Mouse (Mus musculus): ENCODE results near the gene Kdm8. TPM values are rescaled to one million over a fixed set of nuclear protein-coding genes. Genes with fewer than 3 reads are reported as not detected.
"Not testable (repeated sequence)": the region's sequence is repeated elsewhere in the genome, so short reads cannot be mapped to it uniquely, and the experiment has no call there.

Kdm8 gene
- polyA plus RNA-seq, 1 experiment from 2014 or later = 10.7 TPM

GRCm38 (mm10) chr7:125428381-125428780 is 16.1 kb upstream of the Kdm8 start:
- 82% methylated on average over 7 of the region's 7 CpGs for WGBS
- H3K9ac ChIP-seq = no peak overlapping the region
- no peak overlapping the region for H3K4me3 ChIP-seq
- H3K4me1 ChIP-seq = no peaks in the 10 kb centered on the region
- H3K27ac ChIP-seq = no peak overlapping the region
- H3K27me3 ChIP-seq = no peaks in the 10 kb centered on the region
- peaks cover 8% of the 10 kb centered on the region for H3K9me3 ChIP-seq (replicated peaks)
- ATAC-seq (ENCODE audit: low FRiP score) = no peak
- H3K4me2 ChIP-seq (replicated peaks) = no peak overlapping the region
- H3K36me3 ChIP-seq = no peaks in the 10 kb centered on the region

- not testable (repeated sequence) for H3K4me1 ChIP-seq; H3K36me3 ChIP-seq; H3K9ac ChIP-seq; H3K27ac ChIP-seq; ATAC-seq (ENCODE audit: low FRiP score); H3K4me3 ChIP-seq; H3K27me3 ChIP-seq; H3K9me3 ChIP-seq (replicated peaks); H3K4me2 ChIP-seq (replicated peaks)
- WGBS = 84% methylated on average over 5 of the region's 5 CpGs
Measured at GRCm38 (mm10) chr7:125428816-125429500, 15.5 kb upstream of the Kdm8 start.

- 71% methylated on average over 7 of the region's 7 CpGs for WGBS
- peaks cover 8% of the 10 kb centered on the region for H3K9me3 ChIP-seq (replicated peaks)
Measured at GRCm38 (mm10) chr7:125430170-125430842, 14.2 kb upstream of the Kdm8 start.

GRCm38 (mm10) chr7:125433874-125434273 is 10.6 kb upstream of the Kdm8 start:
- H3K36me3 ChIP-seq = no peaks in the 10 kb centered on the region
- ATAC-seq (ENCODE audit: low FRiP score) = no peak

More at GRCm38 (mm10) chr7:125430170-125430842, 14.2 kb upstream of the Kdm8 start:
- H3K36me3 ChIP-seq = no peaks in the 10 kb centered on the region
- H3K4me3 ChIP-seq = no peak overlapping the region
- 0 out of 2 replicates have a peak overlapping the region, but pooled peaks have one; percentile 30 for H3K27ac ChIP-seq
- no peak overlapping the region for H3K9ac ChIP-seq
- no peaks in the 10 kb centered on the region for H3K27me3 ChIP-seq
- H3K4me2 ChIP-seq (replicated peaks) = no peak overlapping the region
- ATAC-seq (ENCODE audit: low FRiP score) = no peak
- H3K4me1 ChIP-seq = peaks cover 6% of the 10 kb centered on the region

GRCm38 (mm10) chr7:125434666-125435290 is 9.7 kb upstream of the Kdm8 start:
- H3K36me3 ChIP-seq = no peaks in the 10 kb centered on the region
- ATAC-seq (ENCODE audit: low FRiP score) = peak; percentile 78
- WGBS = 38% methylated on average over 8 of the region's 8 CpGs
- H3K9me3 ChIP-seq (replicated peaks) = peaks cover 8% of the 10 kb centered on the region
- peaks cover 6% of the 10 kb centered on the region for H3K4me1 ChIP-seq
- H3K27ac ChIP-seq = peak overlapping the region; percentile 64
- no peak overlapping the region for H3K4me3 ChIP-seq
- no peak overlapping the region for H3K4me2 ChIP-seq (replicated peaks)
- H3K9ac ChIP-seq = no peak overlapping the region
- H3K27me3 ChIP-seq = no peaks in the 10 kb centered on the region

More at GRCm38 (mm10) chr7:125433874-125434273, 10.6 kb upstream of the Kdm8 start:
- Histone ChIP-seq H3K4me1 (peaks cover 6% of the 10 kb centered on the region), H3K27ac (peak overlapping the region; percentile 64; the same call in 1 of the 2 replicates), H3K9ac (no peak overlapping the region), H3K4me3 (no peak overlapping the region), H3K27me3 (no peaks in the 10 kb centered on the region), H3K9me3 (replicated peaks) (peaks cover 8% of the 10 kb centered on the region), H3K4me2 (replicated peaks) (no peak overlapping the region)
- WGBS = 91% methylated on average over 3 of the region's 3 CpGs

GRCm38 (mm10) chr7:125442323-125442722 is 2.2 kb upstream of the Kdm8 start:
- no peak overlapping the region for H3K27ac ChIP-seq
- peaks cover 17% of the 10 kb centered on the region for H3K4me1 ChIP-seq
- H3K4me2 ChIP-seq (replicated peaks) = no peak overlapping the region
- ATAC-seq (ENCODE audit: low FRiP score) = no peak
- no peaks in the 10 kb centered on the region for H3K27me3 ChIP-seq
- no peaks in the 10 kb centered on the region for H3K36me3 ChIP-seq
- H3K9me3 ChIP-seq (replicated peaks) = no peaks in the 10 kb centered on the region
- WGBS = 77% methylated on average over 4 of the region's 4 CpGs
- H3K4me3 ChIP-seq = no peak overlapping the region
- H3K9ac ChIP-seq = no peak overlapping the region

GRCm38 (mm10) chr7:125444076-125444463 is 406 bp upstream of the Kdm8 start:
- WGBS = 29% methylated on average over 10 of the region's 10 CpGs

GRCm38 (mm10) chr7:125450678-125451077 is 6.2 kb downstream of the Kdm8 start:
- Histone ChIP-seq H3K4me1 (peaks cover 1% of the 10 kb centered on the region), H3K4me2 (replicated peaks) (no peak overlapping the region), H3K9ac (0 out of 2 replicates have a peak overlapping the region, but pooled peaks have one; percentile 24), H3K27me3 (no peaks in the 10 kb centered on the region), H3K27ac (no peak overlapping the region), H3K36me3 (peaks cover 14% of the 10 kb centered on the region), H3K4me3 (no peak overlapping the region), H3K9me3 (replicated peaks) (no peaks in the 10 kb centered on the region)
- no peak for ATAC-seq (ENCODE audit: low FRiP score)
- 71% methylated on average over 1 of the region's 1 CpGs for WGBS

More at GRCm38 (mm10) chr7:125444076-125444463, 406 bp upstream of the Kdm8 start:
- no peaks in the 10 kb centered on the region for H3K9me3 ChIP-seq (replicated peaks)
- peak overlapping the region; percentile 47 for H3K4me3 ChIP-seq
- peaks cover 17% of the 10 kb centered on the region for H3K4me1 ChIP-seq
- peak; percentile 12 for ATAC-seq (ENCODE audit: low FRiP score)
- H3K9ac ChIP-seq = peak overlapping the region; percentile 71
- H3K4me2 ChIP-seq (replicated peaks) = peak overlapping the region; percentile 80
- H3K27me3 ChIP-seq = no peaks in the 10 kb centered on the region
- peak overlapping the region; percentile 94 for H3K27ac ChIP-seq
- no peaks in the 10 kb centered on the region for H3K36me3 ChIP-seq

GRCm38 (mm10) chr7:125451078-125451477 is 6.6 kb downstream of the Kdm8 start:
- Histone ChIP-seq H3K4me3 (no peak overlapping the region), H3K27ac (no peak overlapping the region), H3K9me3 (replicated peaks) (no peaks in the 10 kb centered on the region), H3K36me3 (peaks cover 18% of the 10 kb centered on the region), H3K4me2 (replicated peaks) (no peak overlapping the region), H3K27me3 (no peaks in the 10 kb centered on the region), H3K9ac (no peak overlapping the region), H3K4me1 (no peaks in the 10 kb centered on the region)
- WGBS = 86% methylated on average over 2 of the region's 2 CpGs
- ATAC-seq (ENCODE audit: low FRiP score) = no peak

- no peak overlapping the region for H3K4me2 ChIP-seq (replicated peaks)
- H3K4me3 ChIP-seq = no peak overlapping the region
- no peaks in the 10 kb centered on the region for H3K9me3 ChIP-seq (replicated peaks)
- no peaks in the 10 kb centered on the region for H3K4me1 ChIP-seq
- 91% methylated on average over 4 of the region's 4 CpGs for WGBS
- no peak overlapping the region for H3K27ac ChIP-seq
- no peaks in the 10 kb centered on the region for H3K27me3 ChIP-seq
- no peak for ATAC-seq (ENCODE audit: low FRiP score)
- H3K36me3 ChIP-seq = peaks cover 30% of the 10 kb centered on the region
- H3K9ac ChIP-seq = no peak overlapping the region
Measured at GRCm38 (mm10) chr7:125453671-125454070, 9.2 kb downstream of the Kdm8 start.

- ATAC-seq (ENCODE audit: low FRiP score) = no peak
- H3K27me3 ChIP-seq = no peaks in the 10 kb centered on the region
- no peak overlapping the region for H3K27ac ChIP-seq
- 31% methylated on average over 2 of the region's 2 CpGs for WGBS
- H3K4me2 ChIP-seq (replicated peaks) = no peak overlapping the region
- H3K9me3 ChIP-seq (replicated peaks) = no peaks in the 10 kb centered on the region
- no peak overlapping the region for H3K4me3 ChIP-seq
- H3K4me1 ChIP-seq = 0 out of 2 replicates have a peak, but pooled peaks cover 3% of the 10 kb centered on the region
- H3K36me3 ChIP-seq = peaks cover 25% of the 10 kb centered on the region
- no peak overlapping the region for H3K9ac ChIP-seq
Measured at GRCm38 (mm10) chr7:125462200-125462599, 17.7 kb downstream of the Kdm8 start.

- H3K27me3 ChIP-seq = no peaks in the 10 kb centered on the region
- no peaks in the 10 kb centered on the region for H3K9me3 ChIP-seq (replicated peaks)
- peak; percentile 38; the same call in 1 of the 2 replicates for ATAC-seq (ENCODE audit: low FRiP score)
- H3K27ac ChIP-seq = no peak overlapping the region
- WGBS = 29% methylated on average over 5 of the region's 5 CpGs
- no peak overlapping the region for H3K4me2 ChIP-seq (replicated peaks)
- peaks cover 52% of the 10 kb centered on the region for H3K36me3 ChIP-seq
- H3K4me1 ChIP-seq = peaks cover 7% of the 10 kb centered on the region
- H3K4me3 ChIP-seq = no peak overlapping the region
- H3K9ac ChIP-seq = no peak overlapping the region
Measured at GRCm38 (mm10) chr7:125469937-125470336, 25.5 kb downstream of the Kdm8 start.
